Mouse (Mus musculus): ENCODE results near the gene Rem2. TPM values are rescaled to one million over a fixed set of nuclear protein-coding genes. Genes with fewer than 3 reads are reported as not detected.

The Rem2 gene
- total RNA-seq, 4 experiments from 2014 or later: 15.7 to 25.1 (median 18.7) TPM

DNA sequence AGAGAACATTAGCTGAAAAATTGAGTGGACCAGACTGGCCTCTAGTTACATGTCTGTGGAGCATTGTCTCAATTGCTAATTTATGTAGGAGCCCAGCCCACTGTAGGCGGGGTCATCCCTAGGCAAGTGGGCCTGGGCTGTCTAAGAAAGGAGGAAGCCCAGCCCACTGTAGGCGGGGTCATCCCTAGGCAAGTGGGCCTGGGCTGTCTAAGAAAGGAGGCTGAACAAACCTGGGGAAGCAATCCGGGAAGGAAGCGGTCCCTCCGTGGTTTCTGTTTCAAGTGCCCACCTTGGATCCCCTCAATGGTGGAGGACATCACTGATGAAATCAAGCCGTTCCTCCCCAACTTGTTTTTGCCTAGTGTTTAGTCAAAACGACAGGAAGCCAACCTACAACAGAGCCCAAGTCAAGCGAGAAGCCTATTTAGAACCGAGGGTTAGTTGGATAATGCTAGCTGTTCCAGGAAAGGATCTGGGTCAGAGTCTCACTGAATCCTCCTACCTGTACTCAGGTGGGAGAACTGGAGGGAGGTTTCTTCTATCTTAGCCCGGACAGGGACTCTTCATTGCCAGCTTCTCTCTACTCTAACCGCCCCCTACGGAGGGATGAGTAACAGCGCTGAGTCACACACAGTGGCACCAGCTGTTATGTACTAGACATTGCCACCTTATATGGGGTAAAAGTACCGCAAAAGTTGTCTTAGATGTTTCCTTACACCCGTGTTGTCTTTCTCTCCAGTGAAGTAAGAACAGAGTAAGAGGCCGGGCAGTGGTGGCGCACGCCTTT is 16.6 kb downstream of the Rem2 start:
- no peak for DNase-seq (ENCODE audit: low spot score in 2 of 2)

GRCm38 (mm10) chr14:54493236-54493635 is 17.3 kb downstream of the Rem2 start:
- DNase-seq (ENCODE audit: low spot score in 2 of 2): no peak

DNA sequence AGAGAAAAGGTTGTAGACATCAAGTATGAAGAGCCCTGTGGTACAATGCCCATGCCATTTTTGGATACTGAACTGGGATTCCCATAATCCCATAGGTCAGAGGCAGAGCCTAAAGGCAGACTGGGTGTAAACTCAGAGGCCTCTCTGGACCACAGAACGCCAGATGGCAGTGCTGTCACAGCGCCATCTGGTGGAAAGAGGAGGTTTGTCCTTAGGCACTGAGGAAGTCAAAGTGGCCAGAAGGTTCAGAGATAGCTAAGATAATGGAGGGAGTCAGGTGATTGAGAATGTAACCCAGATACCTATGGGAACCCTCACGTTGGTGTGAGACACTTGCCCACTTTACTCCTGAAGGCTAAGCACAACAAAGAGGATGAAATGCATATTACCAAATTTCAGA is 18.3 kb downstream of the Rem2 start:
- peak in 1 of 2 experiments; percentile 72 for DNase-seq (ENCODE audit: low spot score in 2 of 2)

DNA sequence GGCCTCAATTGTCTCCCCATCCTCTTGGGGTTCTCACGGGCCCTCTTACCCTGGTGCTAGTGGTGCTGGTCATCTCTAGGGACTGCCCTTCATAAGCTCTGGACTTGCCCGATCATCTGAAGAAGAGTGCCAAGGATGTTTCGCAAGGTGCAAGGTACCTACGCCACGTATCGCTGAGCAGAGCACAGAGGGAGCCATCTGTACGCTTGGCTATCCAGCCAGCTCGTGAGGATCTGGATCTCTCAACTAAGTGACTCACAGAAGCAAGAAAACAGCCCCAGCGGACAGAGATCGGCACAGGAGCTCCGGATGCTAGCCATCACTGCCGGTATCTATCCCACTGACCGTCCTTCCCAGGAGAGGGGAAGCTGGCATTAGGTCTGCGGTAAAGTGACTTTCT is 20.8 kb downstream of the Rem2 start:
- DNase-seq (ENCODE audit: low spot score in 2 of 2): no peak

GRCm38 (mm10) chr14:54499330-54499729 is 23.4 kb downstream of the Rem2 start:
- no peak for DNase-seq (ENCODE audit: low spot score in 2 of 2)

DNA sequence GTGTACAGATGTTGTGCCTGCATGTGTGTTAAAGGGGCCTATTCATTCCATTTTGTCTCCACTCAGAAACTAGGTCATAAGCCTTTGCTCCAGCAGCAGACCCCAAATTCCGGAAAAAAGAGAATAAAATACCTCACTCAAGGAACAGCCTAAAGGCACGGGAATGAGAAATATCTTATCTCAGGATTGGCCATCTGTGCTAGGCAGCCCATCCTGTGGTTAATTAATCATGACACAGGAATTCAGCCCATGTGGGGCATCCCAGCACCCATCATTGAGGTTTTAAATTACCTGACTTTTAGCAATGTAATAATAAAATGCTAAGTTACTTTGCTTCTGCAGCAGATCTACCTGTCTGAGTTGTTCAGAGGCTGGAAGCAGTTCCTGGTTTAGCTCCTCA is 25.5 kb downstream of the Rem2 start:
- no peak for DNase-seq (ENCODE audit: low spot score in 2 of 2)

- no peak for DNase-seq (ENCODE audit: low spot score in 2 of 2)
Measured at GRCm38 (mm10) chr14:54503092-54503491, 27.2 kb downstream of the Rem2 start.

- DNase-seq (ENCODE audit: low spot score in 2 of 2): no peak
Measured at GRCm38 (mm10) chr14:54509774-54510173, 33.9 kb downstream of the Rem2 start.

DNA sequence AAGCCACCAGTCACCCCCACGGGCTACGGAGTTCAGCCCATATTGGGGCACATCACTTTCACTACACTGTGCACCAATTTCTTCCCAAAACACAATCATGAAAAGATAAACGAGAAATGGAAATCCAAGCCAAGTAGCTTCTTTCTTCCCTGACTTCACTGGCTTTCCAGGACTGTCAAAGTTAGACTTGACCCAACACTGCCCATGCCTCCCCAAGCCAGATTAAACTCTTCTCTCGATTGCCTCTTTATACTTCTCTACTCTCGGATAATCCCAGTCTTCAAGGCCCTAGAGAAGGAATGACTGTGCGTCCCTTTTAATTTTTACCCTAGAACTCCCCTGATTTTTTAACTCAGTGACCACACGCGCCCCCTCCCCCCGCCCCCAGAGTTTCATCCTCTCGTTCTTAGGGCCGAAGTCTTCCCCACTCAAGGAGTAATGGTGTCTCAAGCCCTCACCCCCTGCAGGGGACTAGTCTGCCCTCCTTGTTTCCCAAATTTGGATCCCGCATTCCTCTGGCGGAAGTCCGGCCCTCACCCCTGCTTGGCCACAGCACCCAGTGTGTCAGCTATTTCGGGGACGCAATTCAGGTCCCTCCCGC is 40.9 kb downstream of the Rem2 start:
- no peak for DNase-seq (ENCODE audit: low spot score in 2 of 2)

DNA sequence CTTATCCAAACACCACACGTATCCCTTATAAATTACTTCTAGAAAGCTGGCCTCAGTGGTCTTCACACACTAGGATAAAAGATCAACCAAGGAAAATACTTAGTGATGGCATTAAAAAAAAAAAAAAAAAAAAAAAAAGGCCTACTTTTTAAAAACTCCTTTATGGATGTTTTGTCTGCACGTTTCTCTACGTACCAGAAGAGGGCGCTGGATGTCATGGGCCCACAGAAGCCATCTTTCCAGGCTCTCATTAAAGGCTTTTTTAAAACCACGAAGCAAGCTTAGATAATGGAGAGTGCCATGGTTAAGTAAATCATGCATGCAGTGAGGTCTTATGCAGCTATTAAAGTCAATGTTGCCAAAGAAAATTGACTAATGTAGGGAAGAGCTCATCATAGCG is 47.7 kb downstream of the Rem2 start:
- DNase-seq (ENCODE audit: low spot score in 2 of 2): no peak

DNA sequence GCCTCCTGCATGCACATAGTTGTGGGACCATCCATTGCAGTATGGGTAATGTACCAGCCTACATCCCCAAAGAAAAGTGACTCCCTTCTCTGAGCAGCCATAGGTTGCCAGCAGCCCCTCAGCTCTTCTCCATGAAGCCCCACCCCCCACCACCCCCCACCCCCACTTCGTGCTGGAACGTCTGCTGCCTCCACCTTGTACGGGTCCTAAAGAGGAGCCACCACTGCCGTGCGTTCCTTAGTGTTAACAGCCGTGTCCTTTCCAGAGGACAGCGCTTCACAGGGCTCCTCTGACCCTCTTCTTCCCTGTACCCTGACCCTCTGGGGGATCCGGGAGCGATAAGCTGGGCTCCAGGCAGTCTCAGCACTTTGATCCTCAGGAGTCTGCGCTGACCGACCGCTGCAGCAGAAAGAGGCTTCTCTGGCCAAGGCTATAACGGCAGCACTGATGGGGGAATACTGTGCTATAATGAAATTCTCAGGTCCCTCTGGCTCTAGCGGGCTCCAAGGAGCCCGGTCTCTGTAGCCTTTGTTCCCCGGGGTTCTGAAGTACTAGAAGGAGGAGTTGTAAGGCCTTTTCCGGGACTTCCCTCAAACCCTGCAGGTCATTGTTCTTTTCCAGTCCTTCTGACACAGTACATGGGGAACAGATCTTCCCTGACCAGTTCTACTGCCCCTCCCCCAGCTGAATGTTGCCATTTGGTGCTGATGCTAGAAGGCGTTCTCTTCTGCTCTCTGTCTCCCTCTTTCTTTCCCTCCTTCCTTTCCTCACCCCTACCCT is 51.5 kb downstream of the Rem2 start:
- peak in 1 of 2 experiments; percentile 25 for DNase-seq (ENCODE audit: low spot score in 2 of 2)

DNA sequence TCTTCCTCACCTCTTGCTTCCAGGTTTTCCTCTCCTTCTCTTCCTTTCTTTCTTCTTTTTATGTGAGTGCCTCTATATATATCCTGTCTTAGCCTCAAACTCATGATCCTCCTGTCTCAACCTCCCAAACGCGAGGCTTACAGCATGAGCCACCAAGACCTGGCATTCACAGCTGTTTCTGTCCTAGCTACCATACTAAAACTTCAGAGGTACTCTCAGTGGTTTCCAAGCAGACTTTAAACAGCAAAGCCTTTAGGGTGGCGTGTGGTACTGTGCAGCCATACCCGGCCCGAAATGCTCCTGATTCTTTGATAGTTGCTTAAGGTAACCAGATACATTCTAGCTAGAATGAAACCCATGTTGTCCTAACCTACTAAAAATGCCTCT is 52.1 kb downstream of the Rem2 start:
- DNase-seq (ENCODE audit: low spot score in 2 of 2): no peak

DNA sequence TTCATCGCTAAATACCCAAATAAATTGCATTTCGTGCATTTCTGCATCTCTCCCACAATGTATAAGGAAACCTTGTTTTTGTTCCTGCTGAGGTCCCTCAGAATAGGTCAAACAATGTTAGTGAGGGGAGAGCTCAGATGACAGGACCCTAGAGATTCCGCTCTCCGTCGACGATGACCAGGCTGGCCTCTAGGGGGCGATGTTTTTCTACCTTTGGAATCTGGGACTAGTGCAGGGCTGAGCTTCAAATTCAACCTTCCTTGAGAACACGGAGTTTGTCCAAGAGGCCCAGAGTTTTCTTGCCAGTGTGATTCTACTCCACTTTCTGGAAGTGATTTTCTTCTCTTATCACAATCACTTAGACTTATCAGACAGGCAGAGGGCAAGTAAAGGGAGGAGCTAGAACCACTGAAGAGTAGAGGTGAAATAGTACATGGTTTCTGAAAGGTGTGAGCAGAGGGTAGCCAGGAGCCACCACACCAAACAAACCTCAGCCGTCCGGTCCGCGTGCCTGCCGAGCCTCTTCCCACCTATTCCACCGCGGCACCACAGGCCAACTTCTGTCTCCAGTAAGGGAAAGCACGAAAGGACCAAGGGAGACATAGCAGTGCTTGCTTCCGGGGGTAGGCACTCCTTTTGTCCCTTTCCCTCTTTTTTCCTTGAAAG is 52.7 kb downstream of the Rem2 start:
- DNase-seq (ENCODE audit: low spot score in 2 of 2): peak; percentile 46 to 84

Other genes with a start within 250 kb of the Rem2 start
- gene Dad1, start 222.0 kb upstream of the Rem2 start, total RNA-seq (2022): 100 to 1,000 TPM; 107 to 132 (median 119) TPM
- 10 to 100 TPM; 51.6 to 78.9 (median 60.2) TPM for gene Abhd4, start 221.9 kb upstream of the Rem2 start, total RNA-seq (2022)
- not detected for gene Olfr49, start 191.2 kb upstream of the Rem2 start, total RNA-seq (2022)
- gene Oxa1l, start 115.3 kb upstream of the Rem2 start, total RNA-seq (2022): 10 to 100 TPM; 50.0 to 56.6 (median 53.4) TPM
- 1 to 10 TPM; 2.0 to 6.5 (median 3.3) TPM for gene Slc7a7, start 58.3 kb upstream of the Rem2 start, total RNA-seq (2022)
- gene Mrpl52, start 49.2 kb upstream of the Rem2 start, total RNA-seq (2022): 100 to 1,000 TPM in 2 of 4 experiments, 10 to 100 TPM in 2; 88.3 to 116 (median 96.6) TPM
- 10 to 100 TPM; 10.3 to 16.0 (median 13.4) TPM for gene Mmp14, start 44.5 kb upstream of the Rem2 start, total RNA-seq (2022)
- 10 to 100 TPM; 32.0 to 44.8 (median 36.7) TPM for gene Lrp10, start 12.0 kb upstream of the Rem2 start, total RNA-seq (2022)
- 10 to 100 TPM; 47.0 to 58.2 (median 51.9) TPM for gene Prmt5, start 41.4 kb downstream of the Rem2 start, total RNA-seq (2022)
- 1 to 10 TPM; 3.6 to 9.7 (median 4.9) TPM for gene Haus4, start 78.5 kb downstream of the Rem2 start, total RNA-seq (2022)
- 1 to 10 TPM; 1.3 to 2.7 (median 1.9) TPM for gene Ajuba, start 101.5 kb downstream of the Rem2 start, total RNA-seq (2022)
- gene 4931414P19Rik, start 129.9 kb downstream of the Rem2 start, total RNA-seq (2022): 1 to 10 TPM; 4.4 to 7.8 (median 6.1) TPM
- 100 to 1,000 TPM; 179 to 205 (median 193) TPM for gene Psmb5, start 141.9 kb downstream of the Rem2 start, total RNA-seq (2022)
- gene Psmb11, start 145.3 kb downstream of the Rem2 start, total RNA-seq (2022): under 1 TPM in 3 of 4 experiments, not detected in 1; 0.14 to 0.51 (median 0.23) TPM
- gene Gm17606, start 164.9 kb downstream of the Rem2 start, total RNA-seq (2022): not detected
- 10 to 100 TPM; 16.0 to 24.1 (median 20.7) TPM for gene Cdh24, start 165.3 kb downstream of the Rem2 start, total RNA-seq (2022)
- gene 1700123O20Rik, start 210.1 kb downstream of the Rem2 start, total RNA-seq (2022): 10 to 100 TPM; 17.9 to 27.8 (median 23.7) TPM
- gene Acin1, start 210.8 kb downstream of the Rem2 start, total RNA-seq (2022): 100 to 1,000 TPM; 190 to 255 (median 232) TPM
- gene Gm29776, start 222.7 kb downstream of the Rem2 start, total RNA-seq (2022): under 1 TPM in 1 of 4 experiments, not detected in 3; 0.18 TPM
- not detected for gene Cebpe, start 236.1 kb downstream of the Rem2 start, total RNA-seq (2022)